Mouse (Mus musculus) myocyte (in vitro differentiated cells): ENCODE measurements around the gene Pifo. TPM values are rescaled to one million over a fixed set of nuclear protein-coding genes. Genes with fewer than 3 reads are reported as not detected.

Experiments used
- H3K27me3 ChIP-seq: one replicate; pipeline ENCODE4 v1.6.1; 2011; ENCODE audit not compliant: control insufficient read depth, insufficient read depth, insufficient read length
- H3K36me3 ChIP-seq: one replicate; pipeline ENCODE4 v1.6.1; 2011; ENCODE audit not compliant: control insufficient read depth, insufficient read depth
- H3K4me2 ChIP-seq: one replicate; pipeline ENCODE4 v1.6.1; 2011; ENCODE audit warnings: low read depth, control low read depth
- H3K4me3 ChIP-seq: one replicate; pipeline ENCODE4 v1.5.1; 2011; ENCODE audit warnings: mild to moderate bottlenecking, control low read depth, moderate library complexity
- H3K79me2 ChIP-seq: one replicate; pipeline ENCODE4 v1.6.1; 2011; ENCODE audit not compliant: control insufficient read depth, insufficient read depth
- H3ac ChIP-seq: one replicate; pipeline ENCODE4 v1.6.1; 2011; ENCODE audit not compliant: control insufficient read depth, insufficient read length
- CEBPB ChIP-seq: IDR thresholded peaks from 2 replicates; pipeline ENCODE4 v1.6.1; 2011; ENCODE audit warnings: mild to moderate bottlenecking, moderate library complexity; ENCODE audit not compliant: poor library complexity, insufficient read depth, severe bottlenecking
- E2F4 ChIP-seq: IDR thresholded peaks from one replicate; pipeline ENCODE4 v1.6.1; 2011; ENCODE audit warnings: mild to moderate bottlenecking, control low read depth, moderate library complexity; ENCODE audit not compliant: insufficient read depth
- MAX ChIP-seq: IDR thresholded peaks from one replicate; pipeline ENCODE4 v1.6.1; 2011; ENCODE audit warnings: low read depth, mild to moderate bottlenecking, control low read depth
- MYOD1 ChIP-seq, 3 experiments: IDR thresholded peaks; one replicate each; pipeline ENCODE4 v1.6.1; 2011; ENCODE audit warnings: control low read depth in 2 of 3, low read depth in 2 of 3, mild to moderate bottlenecking in 2 of 3, moderate library complexity in 1 of 3; ENCODE audit not compliant: insufficient read length in 2 of 3, control insufficient read depth in 1 of 3
- MYOG ChIP-seq, 3 experiments: IDR thresholded peaks; one replicate each; pipeline ENCODE4 v1.6.1; 2011; ENCODE audit warnings: control low read depth in 2 of 3, low read depth in 2 of 3, mild to moderate bottlenecking in 2 of 3; ENCODE audit not compliant: insufficient read length in 2 of 3, control insufficient read depth in 1 of 3, insufficient read depth in 1 of 3
- POLR2A ChIP-seq: IDR thresholded peaks from one replicate; pipeline ENCODE4 v1.6.1; 2011; ENCODE audit warnings: low read depth, mild to moderate bottlenecking, control low read depth, moderate library complexity; ENCODE audit not compliant: insufficient read length
- POLR2AphosphoS2 ChIP-seq: IDR thresholded peaks from one replicate; pipeline ENCODE4 v1.6.1; 2011; ENCODE audit warnings: low read depth, control low read depth; ENCODE audit not compliant: insufficient read length
- REST ChIP-seq: IDR thresholded peaks from one replicate; pipeline ENCODE4 v1.6.1; 2011; ENCODE audit warnings: mild to moderate bottlenecking, control low read depth, moderate library complexity; ENCODE audit not compliant: insufficient read depth, insufficient read length
- SRF ChIP-seq: IDR thresholded peaks from one replicate; pipeline ENCODE4 v1.6.1; 2011; ENCODE audit warnings: low read depth; ENCODE audit not compliant: control insufficient read depth, insufficient read length
- TCF12 ChIP-seq: IDR thresholded peaks from one replicate; pipeline ENCODE4 v1.6.1; 2011; ENCODE audit warnings: mild to moderate bottlenecking, control low read depth; ENCODE audit not compliant: poor library complexity, insufficient read depth, severe bottlenecking
- TCF3 ChIP-seq: IDR thresholded peaks from one replicate; pipeline ENCODE4 v1.6.1; 2011; ENCODE audit warnings: low read depth, control low read depth; ENCODE audit not compliant: insufficient read length
- USF1 ChIP-seq: IDR thresholded peaks from one replicate; pipeline ENCODE4 v1.6.1; 2011; ENCODE audit warnings: low read depth, mild to moderate bottlenecking, control low read depth, moderate library complexity
- polyA plus RNA-seq: library from polyadenylated mRNA; unstranded; fragments of >200 nt; fragmentation: generic; extraction: Trizol; gene quantifications from one replicate; pipeline ENCODE4 v1.2.1, GENCODE M21; 2012; ENCODE audit warnings: missing spikeins

Pifo gene
- polyA plus RNA-seq, 1 experiment, result not detected

DNA sequence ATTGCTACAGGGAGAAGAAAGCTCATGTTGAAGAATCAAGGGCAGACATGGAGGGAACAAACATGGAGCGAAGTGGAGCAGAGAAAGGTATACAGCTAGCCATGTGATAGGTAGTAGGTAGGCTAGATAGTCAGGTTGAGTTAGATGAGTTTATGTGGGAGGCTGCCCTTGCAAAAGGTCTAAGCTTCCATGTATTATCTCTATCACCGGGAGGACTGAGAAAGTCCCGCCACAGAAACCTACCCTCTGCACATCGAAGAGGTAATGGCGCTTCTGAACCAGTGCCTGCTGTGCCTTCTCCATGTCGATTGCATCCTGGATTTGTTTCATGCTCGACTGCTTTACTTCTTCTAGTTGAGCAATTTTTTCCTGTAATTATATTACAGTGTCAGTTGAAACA is 63.1 kb downstream of the Pifo start:
- H3K79me2 ChIP-seq, result peaks cover 81% of the 10 kb centered on the region
- H3ac ChIP-seq, result no peak overlapping the region
- no peak overlapping the region for H3K4me3 ChIP-seq
- no peak for TF ChIP-seq POLR2AphosphoS2
- TF ChIP-seq MYOD1 (IDR thresholded peaks at IDR 0.05; ENCODE audit: control insufficient read depth in 1 of 3, insufficient read length in 2 of 3, low read depth in 2 of 3), result no peak
- no peak for TF ChIP-seq E2F4
- no peak for TF ChIP-seq REST
- TF ChIP-seq CEBPB, result no peak
- TF ChIP-seq MYOG (IDR thresholded peaks at IDR 0.05; ENCODE audit: control insufficient read depth in 1 of 3, insufficient read depth in 1 of 3, insufficient read length in 2 of 3, low read depth in 2 of 3), result no peak
- TF ChIP-seq MAX, result no peak
- no peak for TF ChIP-seq POLR2A
- no peak for TF ChIP-seq TCF3
- TF ChIP-seq SRF, result no peak
- no peak for TF ChIP-seq USF1
- TF ChIP-seq TCF12, result no peak
- H3K4me2 ChIP-seq, result no peak overlapping the region
- no peaks in the 10 kb centered on the region for H3K27me3 ChIP-seq
- H3K36me3 ChIP-seq, result peaks cover 84% of the 10 kb centered on the region

Other genes with a start within 250 kb of the Pifo start
- gene Rap1a, start 213.3 kb downstream of the Pifo start, polyA plus RNA-seq, result 25.2 TPM
- not detected for gene Adora3, start 143.8 kb downstream of the Pifo start, polyA plus RNA-seq
- gene Tmigd3, start 143.7 kb downstream of the Pifo start, polyA plus RNA-seq, result 0.48 TPM
- 0.07 TPM for gene I830077J02Rik, start 82.0 kb downstream of the Pifo start, polyA plus RNA-seq
- gene Wdr77, start 55.3 kb downstream of the Pifo start, polyA plus RNA-seq, result 48.8 TPM
- gene Atp5f1, start 54.5 kb downstream of the Pifo start, polyA plus RNA-seq, result 329 TPM
- gene Ovgp1, start 40.9 kb downstream of the Pifo start, polyA plus RNA-seq, result 0.43 TPM
- not detected for gene Chil5, start 18.2 kb upstream of the Pifo start, polyA plus RNA-seq
- gene Chia1, start 98.6 kb upstream of the Pifo start, polyA plus RNA-seq, result not detected
- gene Chil3, start 152.9 kb upstream of the Pifo start, polyA plus RNA-seq, result not detected
- gene Chil4, start 204.9 kb upstream of the Pifo start, polyA plus RNA-seq, result not detected